Mouse (Mus musculus) brain, embryonic 14.5 days (tissue): ENCODE data around the gene Wdr45.

Source experiments
- CTCF ChIP-seq: fragments of 200-500 bp; IDR thresholded peaks from 2 replicates; pipeline ENCODE4 v1.5.1; 2012; ENCODE audit warnings: inconsistent platforms, mild to moderate bottlenecking, moderate library complexity, borderline replicate concordance; ENCODE audit not compliant: insufficient read depth, insufficient read length; ENCODE audit errors: extremely low read depth
- POLR2A ChIP-seq: fragments of 200-500 bp; IDR thresholded peaks from 2 replicates; pipeline ENCODE4 v1.6.1; 2012; ENCODE audit warnings: mild to moderate bottlenecking, inconsistent platforms, borderline replicate concordance; ENCODE audit not compliant: poor library complexity, insufficient read depth, insufficient read length, severe bottlenecking; ENCODE audit errors: extremely low read depth

DNA sequence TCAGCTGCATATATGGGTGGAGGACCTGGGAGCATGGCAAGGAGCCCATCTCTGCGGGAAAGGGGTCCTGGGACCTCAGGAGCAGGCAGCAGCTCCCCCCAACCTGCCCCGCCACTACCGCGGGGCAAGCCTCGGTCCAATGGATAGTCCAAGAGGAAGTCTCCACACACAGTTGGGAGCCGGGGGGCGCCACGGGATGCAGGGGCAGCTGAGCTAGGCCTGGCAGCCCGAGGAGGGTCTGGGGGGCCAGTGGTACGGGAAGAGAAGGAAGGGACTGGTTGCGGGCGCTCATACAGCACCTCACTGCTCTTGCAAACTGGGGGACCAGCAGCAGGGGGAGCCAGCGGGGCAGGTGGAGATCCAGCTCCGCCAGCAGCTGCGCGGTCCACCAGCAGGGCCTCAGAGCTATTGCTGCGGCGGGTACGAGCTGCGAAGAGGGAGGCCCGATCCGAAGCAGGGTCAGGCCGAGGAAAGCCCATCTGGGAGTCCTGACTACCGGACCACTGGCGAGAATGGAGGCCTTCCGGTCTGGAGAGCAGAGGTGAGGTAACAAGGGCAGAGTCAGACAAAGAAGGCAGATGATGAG is 19.5 kb downstream of the Wdr45 start:
- TF ChIP-seq CTCF = peak; percentile 45
- no peak for TF ChIP-seq POLR2A
